Mouse (Mus musculus) layer of hippocampus, adult 2 months (tissue): ENCODE measurements at regions not wholly inside any gene's neighbourhood (a gene's known extent, or its start where the extent isn't known, plus 50 kb on each side); places are given as distances from the start of the nearest gene placed in this dataset.

Experiments used
- DNase-seq, 2 experiments: peaks; one replicate each; pipeline ENCODE4 v3.0.0; 2022; ENCODE audit warnings: low spot score in 2 of 2
- H3K27ac ChIP-seq: fragments of 200-600 bp; 2 replicates; pipeline ENCODE4 v1.8.1; 2022
- H3K4me3 ChIP-seq: fragments of 200-600 bp; 2 replicates; pipeline ENCODE4 v1.8.1; 2022; ENCODE audit warnings: mild to moderate bottlenecking
- CTCF ChIP-seq: fragments of 200-600 bp; conservative IDR thresholded peaks from 2 replicates; pipeline ENCODE4 v1.8.1; 2022; ENCODE audit warnings: antibody characterized with exemption, mild to moderate bottlenecking, moderate library complexity

DNA sequence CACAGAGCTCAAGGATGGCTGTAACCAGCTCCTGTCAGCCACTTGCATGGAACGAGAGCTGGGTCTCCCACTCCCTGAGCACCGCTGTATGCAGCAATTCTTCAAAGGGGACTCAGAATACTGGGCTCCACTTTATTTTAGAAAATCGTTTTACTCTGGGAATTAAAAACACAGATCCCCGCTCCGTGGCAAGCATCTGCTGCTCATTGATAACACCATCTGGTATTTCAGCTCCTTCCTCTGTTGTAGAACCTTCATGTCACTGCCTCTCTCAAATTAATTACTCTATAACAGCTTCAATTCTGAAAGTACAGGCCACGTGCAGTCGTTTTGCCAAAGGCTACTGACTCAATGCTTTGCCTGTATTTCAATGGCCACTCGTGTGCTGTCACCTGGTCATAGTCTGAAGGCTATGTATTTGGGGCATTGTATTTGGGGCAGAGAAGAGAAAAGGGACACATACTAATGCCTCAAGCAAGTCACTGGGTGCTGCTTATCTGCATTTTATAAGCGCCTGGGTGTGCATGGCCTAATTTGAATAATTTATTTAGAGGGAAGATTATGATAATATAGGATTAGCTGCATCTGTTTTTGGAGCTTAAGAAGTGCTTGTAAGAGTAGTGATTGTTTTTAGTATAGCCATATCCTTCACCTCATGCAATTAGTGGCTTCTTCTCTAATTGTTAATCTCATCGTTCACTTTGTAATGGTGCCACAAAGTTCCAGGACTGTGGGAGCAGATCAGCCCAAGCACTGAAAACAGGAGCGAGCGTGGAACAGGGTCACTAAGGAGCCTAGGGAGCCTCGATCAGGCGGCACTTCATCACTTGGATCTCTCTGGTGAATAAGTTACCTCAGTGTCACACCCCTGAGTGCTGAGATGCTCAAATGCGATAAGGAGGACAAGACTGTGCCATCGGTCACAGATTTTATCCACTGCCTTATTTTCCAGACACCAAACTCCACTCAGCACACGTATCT is 383.3 kb downstream of the Ins1 start:
- DNase-seq = peak; percentile 74 to 84
- Histone ChIP-seq H3K4me3 (no peak overlapping the region), H3K27ac (no peak overlapping the region)
- no peak for TF ChIP-seq CTCF

- no peak for DNase-seq
- Histone ChIP-seq H3K4me3 (no peak overlapping the region), H3K27ac (no peak overlapping the region)
- TF ChIP-seq CTCF = no peak
Observed at GRCm38 (mm10) chr19:52640228-52640627, 376.1 kb downstream of the Ins1 start.

- no peak overlapping the region for H3K4me3 ChIP-seq
- DNase-seq = no peak
- no peak overlapping the region for H3K27ac ChIP-seq
- no peak for TF ChIP-seq CTCF
Observed at GRCm38 (mm10) chr19:52632501-52632900, 368.4 kb downstream of the Ins1 start.

DNA sequence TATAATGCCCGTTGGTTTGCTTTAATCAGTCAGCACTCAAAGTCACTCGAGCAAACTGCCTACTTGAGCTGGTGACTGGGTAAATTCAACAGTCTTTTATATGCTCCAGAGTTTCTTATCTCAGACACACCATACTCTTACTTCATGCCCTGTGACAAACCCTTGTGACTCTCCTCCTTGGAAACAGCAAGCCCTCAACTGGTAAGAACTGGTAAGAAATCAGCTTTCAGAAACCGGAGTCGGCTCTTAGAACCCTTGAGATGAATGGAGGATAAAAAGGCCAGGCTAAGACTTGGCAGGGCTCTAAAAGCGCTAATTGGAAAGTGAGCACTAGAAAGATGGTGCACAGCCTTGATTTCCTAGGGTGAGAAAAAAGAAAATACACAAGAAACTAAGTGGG is 360.2 kb downstream of the Ins1 start:
- H3K27ac ChIP-seq = peak overlapping the region; percentile 80
- no peak overlapping the region for H3K4me3 ChIP-seq
- peak; percentile 20 to 48 for DNase-seq
- no peak for TF ChIP-seq CTCF

DNA sequence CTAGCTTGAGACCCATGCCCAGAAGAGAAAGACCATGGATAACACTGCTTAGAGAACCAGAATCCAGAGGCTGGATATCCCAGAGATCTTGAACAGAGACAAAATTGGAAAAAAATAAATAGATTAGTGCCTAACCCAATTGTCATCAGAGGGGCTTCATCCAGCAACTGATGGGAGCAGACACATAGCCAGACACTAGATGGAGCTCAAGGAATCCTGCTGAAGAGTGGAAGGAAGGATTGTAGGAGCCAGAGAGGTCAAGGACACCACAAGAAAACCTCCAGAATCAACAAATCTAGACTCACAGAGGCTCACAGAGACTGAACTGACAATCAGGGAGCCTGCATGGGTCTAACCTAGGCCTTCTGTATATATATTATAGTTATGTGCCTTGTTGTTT is 359.4 kb downstream of the Ins1 start:
- Histone ChIP-seq H3K4me3 (no peak overlapping the region), H3K27ac (peak overlapping the region; percentile 80)
- peak in 1 of 2 experiments; percentile 17 for DNase-seq
- peak; percentile 82 for TF ChIP-seq CTCF

DNA sequence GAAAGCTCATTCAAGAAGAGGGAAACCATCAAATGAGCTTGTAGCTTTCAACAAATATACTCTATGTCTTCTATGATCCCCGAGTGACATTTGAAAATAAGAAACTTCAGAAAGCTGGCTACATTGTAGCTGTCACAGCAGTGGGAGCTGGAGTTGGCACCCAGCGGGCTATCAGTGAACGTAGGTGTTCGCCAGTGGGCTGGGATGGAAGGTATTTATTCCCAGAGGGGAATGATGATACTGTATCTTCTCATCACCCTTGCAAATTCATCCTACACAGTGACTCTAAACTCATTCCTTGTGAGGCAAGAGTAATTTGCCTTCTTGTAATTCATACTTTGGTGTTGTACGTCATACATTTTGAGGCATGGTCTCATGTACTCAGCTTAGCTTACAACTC is 349.3 kb downstream of the Ins1 start:
- no peak overlapping the region for H3K27ac ChIP-seq
- no peak for DNase-seq
- TF ChIP-seq CTCF = no peak
- no peak overlapping the region for H3K4me3 ChIP-seq

DNA sequence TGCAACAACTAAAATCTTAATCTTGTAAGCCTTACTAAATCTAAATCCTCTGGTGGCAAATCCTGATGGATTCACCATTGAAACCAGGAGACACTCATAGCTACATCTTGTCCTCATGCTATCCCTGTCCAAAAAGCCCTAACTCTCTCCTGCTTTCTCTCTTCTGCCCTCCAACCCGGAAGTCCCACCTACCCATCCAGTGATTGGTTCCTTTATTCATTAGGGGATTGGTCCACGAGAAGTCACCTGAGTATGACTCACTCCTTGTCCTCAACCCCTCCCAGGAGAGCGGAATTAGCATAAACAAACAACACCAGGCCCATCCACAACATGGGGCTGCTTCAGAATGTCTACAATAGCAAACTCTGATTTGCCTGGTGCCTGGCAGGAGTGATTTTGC is 342.8 kb downstream of the Ins1 start:
- no peak for DNase-seq
- Histone ChIP-seq H3K27ac (no peak overlapping the region), H3K4me3 (no peak overlapping the region)
- TF ChIP-seq CTCF = no peak

DNA sequence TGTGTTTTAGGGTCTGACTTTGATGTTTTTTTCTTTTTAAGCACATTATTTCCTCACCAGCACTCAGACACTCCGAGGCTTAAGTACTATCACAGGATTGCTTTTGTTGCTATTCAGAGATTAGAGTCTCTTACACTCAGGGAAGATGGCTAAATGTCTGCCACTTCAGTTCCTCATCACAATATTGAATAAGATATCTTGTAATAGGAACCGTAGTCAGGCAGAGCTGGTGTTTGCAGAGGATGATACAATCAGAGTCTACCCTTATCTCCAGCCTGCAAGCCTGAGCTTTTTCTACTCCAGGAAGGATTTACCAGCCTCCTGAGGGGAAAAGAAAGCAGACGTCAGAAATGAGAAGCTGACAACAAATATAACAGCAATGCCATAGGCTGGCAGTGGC is 336.3 kb downstream of the Ins1 start:
- H3K4me3 ChIP-seq = no peak overlapping the region
- TF ChIP-seq CTCF = no peak
- no peak overlapping the region for H3K27ac ChIP-seq
- DNase-seq = no peak

GRCm38 (mm10) chr19:52565401-52565800 is 301.3 kb downstream of the Ins1 start:
- no peak for DNase-seq
- no peak overlapping the region for H3K27ac ChIP-seq
- H3K4me3 ChIP-seq = no peak overlapping the region
- no peak for TF ChIP-seq CTCF

DNA sequence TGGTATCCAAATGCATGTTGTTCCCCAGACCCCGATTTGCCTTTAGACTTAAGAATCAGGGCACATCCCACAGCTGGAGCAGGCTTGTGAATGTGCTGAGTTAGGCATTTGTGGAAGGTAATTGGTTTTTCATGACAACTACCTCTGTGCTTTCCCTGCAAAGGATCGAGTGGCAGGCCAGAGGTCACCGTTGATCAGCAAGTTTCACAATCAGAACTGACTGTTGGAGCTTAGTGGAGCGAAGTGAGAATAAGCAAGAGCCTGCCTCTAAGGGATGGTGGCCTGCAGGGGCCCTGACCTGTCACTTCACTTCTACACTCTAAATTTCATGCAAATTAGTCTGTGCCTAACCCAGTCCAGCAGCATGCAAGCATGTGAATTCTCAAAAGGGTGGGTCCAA is 270.7 kb downstream of the Ins1 start:
- Histone ChIP-seq H3K27ac (no peak overlapping the region), H3K4me3 (no peak overlapping the region)
- no peak for DNase-seq
- no peak for TF ChIP-seq CTCF

DNA sequence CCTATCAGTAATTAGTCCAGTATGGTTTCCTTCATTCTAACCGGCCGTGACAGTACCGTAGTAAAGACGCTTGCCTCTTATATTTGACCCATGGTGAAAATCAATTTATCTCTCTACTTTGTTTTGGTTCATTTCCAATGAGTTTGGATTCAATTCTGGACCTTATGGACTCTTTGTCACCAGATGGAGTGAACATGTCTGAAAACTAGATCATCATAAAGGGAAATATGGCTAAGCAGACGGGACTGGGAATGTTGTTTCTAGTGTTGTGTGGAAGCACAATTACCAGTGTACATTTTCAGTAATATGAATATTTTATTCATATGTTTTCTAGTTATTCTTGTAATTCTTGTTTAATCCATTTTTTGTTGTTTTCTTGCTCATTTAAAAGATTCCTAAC is 261.4 kb downstream of the Ins1 start:
- Histone ChIP-seq H3K4me3 (no peak overlapping the region), H3K27ac (no peak overlapping the region)
- peak; percentile 15 to 18 for DNase-seq
- TF ChIP-seq CTCF = no peak

DNA sequence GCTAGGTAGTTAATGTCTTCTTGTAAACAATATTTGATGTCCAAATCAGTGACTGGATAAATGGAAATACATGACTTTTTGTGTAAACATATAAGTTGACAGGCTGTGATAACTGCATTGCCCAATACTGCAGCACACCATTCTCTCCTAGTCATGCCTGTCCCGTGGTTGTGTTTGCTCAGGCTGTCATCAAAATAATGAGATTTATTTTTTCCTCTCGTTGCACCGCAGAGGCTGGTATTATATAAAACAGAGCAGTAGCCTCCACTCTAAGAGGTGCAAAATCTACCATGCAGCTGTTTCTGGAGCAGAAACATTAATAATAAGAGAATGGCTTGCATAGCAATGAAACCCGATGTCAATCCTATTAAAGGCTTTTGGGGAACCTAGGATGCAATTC is 239.2 kb downstream of the Ins1 start:
- H3K27ac ChIP-seq = no peak overlapping the region
- TF ChIP-seq CTCF = no peak
- H3K4me3 ChIP-seq = no peak overlapping the region
- no peak for DNase-seq
